Mouse (Mus musculus): ENCODE data around the gene Ush1c.

Ush1c gene

DNA sequence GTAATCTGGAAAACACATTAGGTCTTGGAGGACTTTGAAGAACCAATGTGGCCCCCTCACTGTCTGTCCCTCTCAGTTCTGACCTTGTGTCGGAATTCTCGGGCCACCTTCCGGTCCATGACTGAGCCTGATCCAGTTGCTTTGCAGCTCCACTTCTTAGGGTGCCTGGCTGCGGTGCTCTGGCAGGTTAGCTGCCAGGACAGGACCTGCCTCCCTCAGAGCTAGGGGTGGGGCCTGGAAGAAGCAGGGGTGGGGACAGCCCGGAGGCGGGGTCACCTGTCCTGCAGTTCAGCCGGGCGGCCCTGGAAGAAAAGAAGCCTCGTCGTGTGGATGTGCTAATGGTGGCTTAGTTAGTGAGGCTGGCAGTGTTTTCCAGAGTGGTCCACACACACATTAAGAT lies at the start of gene Ush1c:
Gene Ush1c (minus strand): TSS at position 158 of the 400 bp plus-strand sequence.
- no peak for TF ChIP-seq GATA4 (IDR thresholded peaks at IDR 0.05; ENCODE audit: insufficient replicate concordance, low read length)

- TF ChIP-seq GATA4 (IDR thresholded peaks at IDR 0.05; ENCODE audit: insufficient replicate concordance, low read length) = no peak
These were observed 48.7 kb upstream of the Ush1c start for GRCm38 (mm10) chr7:46287051-46287450.

GRCm38 (mm10) chr7:46286391-46286790 lies 48.1 kb upstream of the Ush1c start:
- TF ChIP-seq GATA4 (IDR thresholded peaks at IDR 0.05; ENCODE audit: insufficient replicate concordance, low read length) = no peak

DNA sequence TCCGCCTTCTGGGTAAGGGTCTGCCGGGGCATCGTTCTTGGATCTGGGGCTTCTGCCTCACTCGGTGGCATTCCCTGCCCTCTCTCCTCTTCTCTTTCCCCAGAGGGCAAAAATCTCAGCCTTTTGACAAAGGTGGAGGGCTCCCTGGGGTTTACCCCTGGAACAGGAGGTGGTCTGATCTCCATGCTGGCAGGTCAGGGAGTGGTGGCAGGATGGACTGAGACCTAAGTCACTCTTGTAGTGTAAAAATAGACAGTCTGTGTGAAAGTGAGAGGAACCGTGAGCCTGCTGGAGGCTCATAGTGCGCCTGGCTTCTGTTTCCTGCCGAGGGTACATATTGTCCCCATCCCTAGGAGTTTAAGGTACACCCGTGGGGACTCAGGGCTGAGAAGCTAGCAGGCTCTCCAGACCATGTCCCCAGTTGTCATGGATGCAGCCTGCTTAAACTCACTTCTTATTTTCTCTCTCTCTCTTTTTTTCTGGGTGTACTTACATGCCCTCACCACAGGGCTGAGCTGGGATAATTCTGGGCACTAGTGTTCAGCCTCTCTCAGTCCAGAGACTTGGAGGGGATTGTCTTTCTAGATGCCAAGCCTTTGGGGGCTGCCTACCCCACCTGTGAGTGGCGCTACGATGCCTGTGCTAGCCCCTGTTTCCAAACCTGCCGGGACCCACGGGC lies 47.0 kb upstream of the Ush1c start:
- no peak for TF ChIP-seq GATA4 (IDR thresholded peaks at IDR 0.05; ENCODE audit: insufficient replicate concordance, low read length)

GRCm38 (mm10) chr7:46283681-46284080 lies 45.4 kb upstream of the Ush1c start:
- no peak for TF ChIP-seq GATA4 (IDR thresholded peaks at IDR 0.05; ENCODE audit: insufficient replicate concordance, low read length)

DNA sequence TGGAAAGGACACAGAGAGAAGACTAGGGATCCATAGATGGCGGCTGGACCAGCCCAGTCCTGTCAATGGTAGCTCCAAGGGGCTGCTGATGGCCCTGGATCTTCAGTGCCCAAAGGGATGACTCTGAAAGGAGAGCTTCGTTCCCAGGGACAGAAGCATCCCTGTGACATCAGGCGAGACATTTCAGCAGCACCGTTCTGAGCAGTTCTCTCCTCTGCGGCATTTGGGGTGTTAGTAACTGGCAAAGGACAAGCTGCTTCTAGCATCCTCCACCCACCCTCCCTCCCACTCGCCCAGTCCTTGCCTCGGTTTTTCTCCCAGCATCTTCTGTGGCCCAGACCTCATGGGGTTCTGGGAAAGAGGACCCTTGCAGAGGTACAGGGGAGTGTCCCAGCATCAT lies 44.0 kb upstream of the Ush1c start:
- TF ChIP-seq GATA4 (IDR thresholded peaks at IDR 0.05; ENCODE audit: insufficient replicate concordance, low read length) = no peak

- no peak for TF ChIP-seq GATA4 (IDR thresholded peaks at IDR 0.05; ENCODE audit: insufficient replicate concordance, low read length)
These were observed 42.6 kb upstream of the Ush1c start for GRCm38 (mm10) chr7:46280896-46281295.

DNA sequence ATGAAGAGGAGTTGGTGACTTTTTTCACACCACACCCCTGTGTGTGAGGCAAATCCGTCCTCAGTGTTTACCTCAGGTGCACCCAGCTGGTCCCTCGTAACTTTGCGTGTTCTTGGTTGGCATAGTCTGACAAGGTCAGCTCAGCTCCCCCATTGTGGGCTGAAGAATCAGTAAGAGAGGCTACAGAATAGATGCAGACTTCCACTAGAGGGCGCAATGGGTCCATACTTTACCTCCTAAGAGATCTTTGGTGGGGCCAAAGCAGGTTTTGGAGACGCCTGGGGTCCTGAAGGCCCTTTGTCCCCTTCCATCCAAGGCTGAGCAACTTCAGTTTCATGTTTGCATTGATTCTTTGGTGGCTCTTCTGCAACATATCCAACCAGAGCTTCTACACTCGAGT lies 41.6 kb upstream of the Ush1c start:
- TF ChIP-seq GATA4 (IDR thresholded peaks at IDR 0.05; ENCODE audit: insufficient replicate concordance, low read length) = no peak

DNA sequence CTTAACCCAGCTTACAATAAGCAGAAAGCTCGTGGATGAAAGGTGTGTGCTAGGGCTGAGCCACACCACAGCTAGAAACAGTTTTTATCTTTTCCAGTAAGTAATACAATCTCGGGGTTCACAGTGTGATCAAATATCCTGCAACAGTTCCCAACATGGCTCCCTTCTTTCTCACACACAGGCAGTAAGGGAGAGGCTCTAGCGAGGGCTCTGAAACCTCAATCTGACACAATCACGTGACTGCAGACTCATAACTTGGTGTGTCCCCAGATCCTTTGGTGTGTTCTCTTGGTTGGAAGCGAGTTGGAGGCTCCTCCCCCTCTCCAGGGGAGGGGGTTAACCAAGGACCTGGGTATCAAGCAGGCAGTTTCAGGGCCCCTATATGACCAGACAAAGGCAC lies 37.9 kb upstream of the Ush1c start:
- no peak for TF ChIP-seq GATA4 (IDR thresholded peaks at IDR 0.05; ENCODE audit: insufficient replicate concordance, low read length)

GRCm38 (mm10) chr7:46251841-46252240 lies 13.5 kb upstream of the Ush1c start:
- TF ChIP-seq GATA4 (IDR thresholded peaks at IDR 0.05; ENCODE audit: insufficient replicate concordance, low read length) = no peak

DNA sequence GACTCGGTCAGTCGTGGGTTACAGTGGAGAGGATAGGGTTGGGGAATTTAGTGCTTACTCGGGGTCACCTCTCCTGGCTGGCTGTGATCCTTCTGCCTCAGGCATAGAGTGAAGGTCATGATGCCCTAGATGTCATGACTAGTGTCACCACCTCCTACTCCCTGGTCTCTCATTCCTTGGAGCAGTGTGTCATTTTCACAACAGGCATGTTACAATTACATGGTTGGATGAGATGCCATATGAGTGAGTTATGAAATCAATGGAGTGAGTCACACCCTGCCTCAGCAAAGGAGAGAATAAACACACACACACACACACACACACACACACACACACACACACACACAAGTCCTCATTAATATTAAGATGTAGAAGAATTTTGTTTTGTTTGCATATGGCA lies 9.3 kb upstream of the Ush1c start:
- TF ChIP-seq GATA4 (IDR thresholded peaks at IDR 0.05; ENCODE audit: insufficient replicate concordance, low read length) = no peak

DNA sequence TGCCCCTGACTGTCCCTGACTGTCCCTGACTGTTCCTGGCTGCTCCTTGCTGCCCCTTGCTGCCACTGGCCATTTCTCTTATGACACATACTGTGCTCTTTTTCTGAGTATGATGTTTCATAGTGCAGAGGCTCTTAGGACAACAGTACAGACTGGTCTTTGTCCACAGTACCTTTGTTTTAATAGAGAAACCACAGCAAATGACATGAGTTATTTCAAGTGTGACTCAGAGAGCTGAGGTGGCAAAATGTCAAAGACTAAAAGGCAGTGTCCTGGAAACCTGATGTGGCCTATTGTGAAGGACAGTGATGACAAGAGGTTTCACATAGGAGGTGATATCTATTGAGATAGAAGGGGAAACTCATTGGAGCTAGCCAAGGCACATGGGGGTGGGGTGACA lies 8.6 kb upstream of the Ush1c start:
- TF ChIP-seq GATA4 (IDR thresholded peaks at IDR 0.05; ENCODE audit: insufficient replicate concordance, low read length) = no peak

DNA sequence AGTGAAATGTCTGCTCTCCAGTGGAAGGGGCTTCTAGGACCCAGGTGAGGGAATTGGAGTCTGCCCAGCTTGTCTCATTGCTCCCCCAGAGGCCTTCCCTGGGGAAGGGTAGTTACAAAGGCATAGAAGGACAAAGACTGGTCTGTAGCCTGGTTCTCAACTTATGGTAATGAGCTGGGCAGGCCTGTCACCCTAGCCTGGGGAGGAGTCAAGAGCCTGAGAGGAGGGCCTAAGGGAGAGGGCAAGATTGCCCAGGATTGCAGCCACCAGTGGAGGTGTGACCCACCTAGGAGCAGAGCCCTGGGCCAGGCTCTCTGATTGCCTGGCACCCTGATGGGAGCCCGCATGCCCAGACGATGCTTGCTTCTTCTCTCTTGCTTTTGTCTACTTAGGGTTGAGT lies 2.4 kb upstream of the Ush1c start, which contains the start of gene Otog:
Gene Otog (plus strand): TSS at position 292 of the 400 bp plus-strand sequence.
- TF ChIP-seq GATA4 (IDR thresholded peaks at IDR 0.05; ENCODE audit: insufficient replicate concordance, low read length) = no peak

GRCm38 (mm10) chr7:46240091-46240490 lies 1.8 kb upstream of the Ush1c start:
- no peak for TF ChIP-seq GATA4 (IDR thresholded peaks at IDR 0.05; ENCODE audit: insufficient replicate concordance, low read length)

GRCm38 (mm10) chr7:46237192-46237591 lies 1.1 kb downstream of the Ush1c start:
- no peak for TF ChIP-seq GATA4 (IDR thresholded peaks at IDR 0.05; ENCODE audit: insufficient replicate concordance, low read length)

DNA sequence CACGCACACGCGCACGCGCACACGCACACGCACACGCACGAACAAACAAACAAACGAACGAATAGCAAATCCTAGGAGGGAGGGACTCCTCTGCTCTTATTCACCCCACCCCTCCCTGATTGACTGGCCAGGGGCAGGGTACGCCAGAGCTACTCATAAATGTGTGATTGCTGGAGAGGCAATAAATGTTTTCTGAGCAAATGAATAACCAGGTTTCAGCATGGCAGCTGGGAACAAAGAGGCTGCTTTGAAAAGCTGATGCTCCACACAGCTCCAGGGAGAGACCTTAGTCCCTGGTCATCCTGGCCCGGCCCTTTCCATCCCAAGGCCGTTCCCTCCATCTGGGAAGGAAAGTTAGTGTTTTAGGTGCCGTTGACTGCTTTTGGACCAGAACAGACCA lies 1.9 kb downstream of the Ush1c start:
- no peak for TF ChIP-seq GATA4 (IDR thresholded peaks at IDR 0.05; ENCODE audit: insufficient replicate concordance, low read length)

GRCm38 (mm10) chr7:46235948-46236347 lies 2.4 kb downstream of the Ush1c start:
- no peak for TF ChIP-seq GATA4 (IDR thresholded peaks at IDR 0.05; ENCODE audit: insufficient replicate concordance, low read length)
